Comparison of ENCODE assay signal across 17 mouse cellular contexts in the genomic region with DNA sequence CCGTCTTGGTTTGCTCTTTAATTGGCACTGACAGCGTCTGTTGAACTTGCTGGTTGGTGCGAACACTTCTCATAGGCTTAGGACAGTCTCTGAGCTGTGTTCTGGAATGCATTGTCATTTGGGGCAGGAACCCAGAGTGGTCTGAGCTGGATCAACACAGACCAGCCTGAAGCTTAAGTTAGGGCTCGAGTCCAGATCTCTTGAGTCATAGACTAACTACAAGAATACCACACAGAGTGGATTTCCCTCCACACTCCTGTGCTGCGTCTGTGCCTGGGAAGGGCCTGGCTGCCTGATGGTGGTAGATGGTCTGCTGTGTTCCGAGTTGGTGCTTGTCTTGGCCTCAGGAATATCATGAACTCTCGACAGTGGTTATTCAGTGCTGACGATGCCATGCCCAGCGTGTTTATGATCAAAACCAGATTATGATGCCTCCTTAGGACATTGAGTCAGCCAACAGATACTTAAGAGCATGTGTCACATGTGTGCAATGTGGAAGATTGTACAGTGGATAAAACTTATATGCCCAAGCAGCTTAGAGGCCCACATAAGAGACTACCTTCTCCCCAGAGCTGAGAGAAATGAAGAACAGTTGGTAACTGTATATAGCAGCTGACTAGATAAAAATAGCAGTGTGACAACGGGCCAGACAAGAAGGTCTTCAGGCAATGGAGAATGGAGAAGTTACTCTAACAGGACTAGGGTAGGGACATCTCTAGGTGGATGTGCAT.
DNase-seq lines count a peak whose midpoint lies in the region; ATAC-seq and TF ChIP-seq lines count a peak whose summit lies in the region.
"Had no signal": no experiment of that assay in that cellular context is flagged by ENCODE, and none has a peak within 500 bp of the region (broad histone marks: within the 10 kb centered on the region; RNA-seq: fewer than 3 reads in every experiment).

No protein-coding gene starts in this region.

- DNase-seq in heart, adult 18-20 months, result no peak
- peak; percentile 37 for DNase-seq in retina, postnatal 1 day
- no peak for DNase-seq in retina, embryonic 14.5 days (ENCODE audit: low spot score)
- DNase-seq in kidney, postnatal 36 days, result no peak
- no peak for DNase-seq in adrenal gland, postnatal 14 days
- DNase-seq: adrenal gland, adult 8-10 months; cerebellum, postnatal 36 days; heart, adult 11 months; layer of hippocampus, adult 9-11 months; liver, embryonic 13.5 days; thymus, adult 2 months had no signal

- H3K36me3 ChIP-seq in heart, embryonic 13.5 days, result no peaks in the 10 kb centered on the region; the same call in 1 of the 2 replicates
- H3K36me3 ChIP-seq: hindbrain, embryonic 10.5 days; liver, embryonic 13.5 days had no signal

- no peak for TF ChIP-seq CTCF in embryonic fibroblast, embryonic 13.5 days (IDR thresholded peaks at IDR 0.05; ENCODE audit: borderline replicate concordance, insufficient read depth, low read length)

- 60% methylated on average over 10 of the region's 10 CpGs for WGBS in heart, embryonic 13.5 days

- H3K4me2 ChIP-seq in heart, embryonic 13.5 days, result no peak overlapping the region
- H3K4me2 ChIP-seq: liver, embryonic 13.5 days had no signal

- H3K4me3 ChIP-seq in heart, embryonic 13.5 days, result no peak overlapping the region
- H3K4me3 ChIP-seq in embryonic fibroblast, embryonic 13.5 days (ENCODE audit: insufficient read depth, low read length), result no peak overlapping the region
- H3K4me3 ChIP-seq: hindbrain, embryonic 10.5 days; liver, embryonic 13.5 days had no signal

- no peak overlapping the region for H3K9ac ChIP-seq in heart, embryonic 13.5 days
- H3K9ac ChIP-seq: liver, embryonic 13.5 days had no signal

- H3K27me3 ChIP-seq in heart, embryonic 13.5 days (replicated peaks), result no peaks in the 10 kb centered on the region
- H3K27me3 ChIP-seq: CH12.LX; liver, embryonic 13.5 days had no signal

- peaks cover 54% of the 10 kb centered on the region for H3K4me1 ChIP-seq in heart, embryonic 13.5 days
- H3K4me1 ChIP-seq in embryonic fibroblast, embryonic 13.5 days (ENCODE audit: control insufficient read depth, insufficient read depth, low read length), result peaks cover 11% of the 10 kb centered on the region

- no peaks in the 10 kb centered on the region for H3K9me3 ChIP-seq in heart, embryonic 13.5 days
- H3K9me3 ChIP-seq: hindbrain, embryonic 10.5 days; liver, embryonic 13.5 days had no signal

- ATAC-seq in heart, embryonic 13.5 days (ENCODE audit: extremely low read depth, insufficient number of reproducible peaks, low FRiP score, low TSS enrichment), result no peak
- ATAC-seq: inflammation-experienced regulatory T-cells, adult 6 months had no signal

- peak overlapping the region; percentile 50 for H3K27ac ChIP-seq in heart, embryonic 13.5 days (replicated peaks)
- 0 out of 2 replicates have a peak overlapping the region, but pooled peaks have one; percentile 0 for H3K27ac ChIP-seq in embryonic fibroblast, embryonic 13.5 days (ENCODE audit: insufficient read depth, low read length)
- H3K27ac ChIP-seq: hindbrain, embryonic 10.5 days; kidney, postnatal 0 days; liver, embryonic 13.5 days had no signal

- TF ChIP-seq POLR2A in embryonic fibroblast, embryonic 13.5 days (IDR thresholded peaks at IDR 0.05; ENCODE audit: low read depth, low read length), result no peak
